Mouse (Mus musculus) stomach, postnatal 0 days (tissue): ENCODE results near the gene Smyd2. TPM values are rescaled to one million over a fixed set of nuclear protein-coding genes. Genes with fewer than 3 reads are reported as not detected.

Source experiments
- ATAC-seq: fragments of 200-750 bp; cut with Nextera tagmentation; 2 replicates; pipeline ENCODE4 v1.8.0; 2017; ENCODE audit not compliant: low FRiP score, low TSS enrichment
- DNase-seq: peaks from one replicate; pipeline ENCODE4 v3.0.0-alpha.2; 2016; ENCODE audit warnings: low spot score
- H3K27ac ChIP-seq: fragments of 300-500 bp; sonication (generic); replicated peaks from 2 replicates; pipeline ENCODE4 v1.5.1; 2014; ENCODE audit warnings: mild to moderate bottlenecking, control low read depth
- H3K27me3 ChIP-seq: fragments of 300-500 bp; sonication (generic); 2 replicates; pipeline ENCODE4 v1.6.1; 2014; ENCODE audit warnings: low read length; ENCODE audit not compliant: control insufficient read depth, insufficient read depth
- H3K36me3 ChIP-seq: fragments of 300-500 bp; sonication (generic); 2 replicates; pipeline ENCODE4 v1.6.1; 2014; ENCODE audit warnings: low read length, mixed read lengths; ENCODE audit not compliant: control insufficient read depth, insufficient read depth
- H3K4me1 ChIP-seq: fragments of 300-500 bp; sonication (generic); replicated peaks from 2 replicates; pipeline ENCODE4 v1.6.1; 2014; ENCODE audit warnings: antibody characterized with exemption; ENCODE audit not compliant: control insufficient read depth, insufficient read depth
- H3K4me2 ChIP-seq: fragments of 300-500 bp; sonication (generic); replicated peaks from 2 replicates; pipeline ENCODE4 v1.6.1; 2014; ENCODE audit warnings: low read depth, mild to moderate bottlenecking, control low read depth, moderate library complexity
- H3K4me3 ChIP-seq: fragments of 300-500 bp; sonication (generic); 2 replicates; pipeline ENCODE4 v1.5.1; 2014; ENCODE audit warnings: low read depth, low read length, control low read depth
- H3K9ac ChIP-seq: fragments of 300-500 bp; sonication (generic); 2 replicates; pipeline ENCODE4 v1.6.1; 2014; ENCODE audit warnings: mild to moderate bottlenecking, low read length, control low read depth, mixed read lengths
- H3K9me3 ChIP-seq: fragments of 300-500 bp; sonication (generic); 2 replicates; pipeline ENCODE4 v1.6.1; 2016; ENCODE audit warnings: low read length; ENCODE audit not compliant: control insufficient read depth
- CTCF ChIP-seq: IDR thresholded peaks from 2 replicates; pipeline ENCODE4 v1.5.1; 2016; ENCODE audit warnings: antibody characterized with exemption, low read depth, mild to moderate bottlenecking, moderate library complexity
- EP300 ChIP-seq: optimal IDR thresholded peaks from 2 replicates; pipeline ENCODE3; 2016; ENCODE audit warnings: antibody characterized with exemption
- WGBS: fragments of 180-500 bp; shearing (Covaris S2); extraction: QIAGEN DNeasy Blood & Tissue Kit; methylation state at CpG from one replicate; pipeline ENCODE4 v1.1.7; 2014; 5-methylcytosine and 5-hydroxymethylcytosine counted together
- polyA plus RNA-seq: library from polyadenylated mRNA; unstranded; fragments of >200 nt; fragmentation: Nextera tagmentation; extraction: Ambion mirVana; gene quantifications from 2 replicates; pipeline ENCODE4 v1.2.1, GENCODE M21; 2015

The Smyd2 gene
- polyA plus RNA-seq, 1 experiment from 2014 or later: 59.0 TPM

- Histone ChIP-seq H3K36me3 (0 out of 2 replicates have a peak, but pooled peaks cover 10% of the 10 kb centered on the region), H3K9me3 (no peaks in the 10 kb centered on the region), H3K27me3 (no peaks in the 10 kb centered on the region), H3K9ac (no peak overlapping the region), H3K4me2 (no peak overlapping the region), H3K4me1 (peaks cover 9% of the 10 kb centered on the region), H3K4me3 (no peak overlapping the region), H3K27ac (peak overlapping the region; percentile 89; the same call in 1 of the 2 replicates)
- ATAC-seq (peak; percentile 41), DNase-seq (peak; percentile 54)
- 59% methylated on average over 10 of the region's 10 CpGs for WGBS
- TF ChIP-seq EP300 (no peak), CTCF (peak; percentile 51)
Observed at GRCm38 (mm10) chr1:189868036-189868435, 54.1 kb downstream of the Smyd2 start.

GRCm38 (mm10) chr1:189867497-189867896 is 54.7 kb downstream of the Smyd2 start:
- no peaks in the 10 kb centered on the region for H3K9me3 ChIP-seq
- peak overlapping the region; percentile 89 for H3K27ac ChIP-seq
- ATAC-seq (peak; percentile 93), DNase-seq (peak; percentile 87)
- WGBS: 20% methylated on average over 9 of the region's 9 CpGs
- 0 out of 2 replicates have a peak, but pooled peaks cover 10% of the 10 kb centered on the region for H3K36me3 ChIP-seq
- H3K4me2 ChIP-seq: peak overlapping the region; percentile 11; the same call in 1 of the 2 replicates
- no peak overlapping the region for H3K4me3 ChIP-seq
- no peaks in the 10 kb centered on the region for H3K27me3 ChIP-seq
- TF ChIP-seq EP300: no peak
- no peak for TF ChIP-seq CTCF
- no peak overlapping the region for H3K9ac ChIP-seq
- H3K4me1 ChIP-seq: peaks cover 9% of the 10 kb centered on the region

DNA sequence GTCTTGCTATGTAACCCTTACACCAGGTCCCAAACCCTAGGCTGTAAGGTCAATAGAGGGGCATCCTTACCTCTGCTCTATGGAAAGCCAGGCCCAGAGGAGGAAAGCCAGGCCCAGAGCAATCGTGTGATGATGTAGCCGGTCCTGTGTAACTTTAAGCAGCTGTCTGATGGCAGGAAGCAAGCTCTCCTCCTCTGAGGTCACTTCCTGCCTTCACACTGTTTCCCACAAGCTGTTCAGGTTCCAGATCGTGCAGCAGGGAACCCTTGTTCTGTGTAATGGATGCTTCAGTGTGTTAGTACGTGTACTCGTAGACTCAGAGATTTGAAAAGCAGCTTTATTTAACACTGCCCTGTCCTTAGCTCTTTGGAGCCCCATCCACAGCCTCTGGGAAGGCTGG is 55.1 kb downstream of the Smyd2 start:
- H3K9me3 ChIP-seq: no peaks in the 10 kb centered on the region
- WGBS: 18% methylated on average over 5 of the region's 5 CpGs
- DNase-seq: no peak
- H3K4me1 ChIP-seq: peaks cover 9% of the 10 kb centered on the region
- H3K9ac ChIP-seq: no peak overlapping the region
- peak overlapping the region; percentile 89 for H3K27ac ChIP-seq
- H3K27me3 ChIP-seq: no peaks in the 10 kb centered on the region
- peak overlapping the region; percentile 11; the same call in 1 of the 2 replicates for H3K4me2 ChIP-seq
- no peak overlapping the region for H3K4me3 ChIP-seq
- ATAC-seq: peak; percentile 50
- TF ChIP-seq CTCF (no peak), EP300 (no peak)
- H3K36me3 ChIP-seq: 0 out of 2 replicates have a peak, but pooled peaks cover 10% of the 10 kb centered on the region

GRCm38 (mm10) chr1:189866621-189867020 is 55.5 kb downstream of the Smyd2 start:
- H3K9ac ChIP-seq: no peak overlapping the region
- H3K4me1 ChIP-seq: peaks cover 9% of the 10 kb centered on the region
- DNase-seq: no peak
- H3K9me3 ChIP-seq: no peaks in the 10 kb centered on the region
- H3K4me3 ChIP-seq: no peak overlapping the region
- 0 out of 2 replicates have a peak, but pooled peaks cover 10% of the 10 kb centered on the region for H3K36me3 ChIP-seq
- H3K27ac ChIP-seq: peak overlapping the region; percentile 89
- no peak for ATAC-seq
- WGBS: 55% methylated on average over 6 of the region's 6 CpGs
- TF ChIP-seq EP300 (no peak), CTCF (no peak)
- H3K27me3 ChIP-seq: no peaks in the 10 kb centered on the region
- no peak overlapping the region for H3K4me2 ChIP-seq

DNA sequence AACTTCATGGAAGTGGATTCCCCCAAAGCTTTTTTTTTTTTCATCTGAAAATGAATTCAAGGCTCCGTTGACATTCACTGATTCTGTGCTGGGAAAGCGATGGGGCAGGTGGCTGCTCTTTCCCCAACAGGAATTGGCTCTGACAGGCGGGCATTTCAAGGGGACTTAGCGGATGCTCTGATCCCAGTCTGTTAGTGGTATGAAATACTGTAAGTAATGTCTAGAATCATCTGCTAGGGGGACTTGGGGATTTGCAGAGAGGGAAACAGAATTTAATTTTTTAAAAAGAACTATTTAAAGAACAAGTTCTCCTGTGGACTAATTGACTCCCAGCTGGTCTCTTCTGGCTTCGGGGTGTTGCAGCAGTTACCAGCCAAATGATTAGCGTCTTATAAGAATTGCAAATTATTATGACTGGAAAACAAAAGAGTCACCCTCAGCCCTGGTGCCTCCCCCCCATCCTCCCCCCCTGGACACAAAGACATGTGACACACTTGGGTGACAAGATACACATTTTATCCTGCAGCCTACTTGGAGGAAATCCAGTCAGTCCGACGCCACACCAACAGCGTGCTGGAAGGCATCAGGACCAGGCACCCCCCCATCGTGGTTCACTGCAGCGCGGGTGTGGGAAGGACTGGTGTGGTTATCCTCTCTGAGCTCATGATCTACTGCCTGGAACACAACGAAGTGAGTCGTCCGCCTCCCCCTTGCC is 57.2 kb downstream of the Smyd2 start:
- Histone ChIP-seq H3K27ac (no peak overlapping the region), H3K27me3 (no peaks in the 10 kb centered on the region), H3K4me2 (no peak overlapping the region), H3K9ac (no peak overlapping the region), H3K9me3 (no peaks in the 10 kb centered on the region), H3K4me3 (no peak overlapping the region), H3K36me3 (0 out of 2 replicates have a peak, but pooled peaks cover 10% of the 10 kb centered on the region), H3K4me1 (peaks cover 9% of the 10 kb centered on the region)
- TF ChIP-seq CTCF: no peak
- no peak for DNase-seq
- whole genome bisulfite sequencing: 81% methylated on average over 15 of the region's 15 CpGs
- no peak for ATAC-seq

GRCm38 (mm10) chr1:189864301-189864700 is 57.9 kb downstream of the Smyd2 start:
- no peak overlapping the region for H3K27ac ChIP-seq
- H3K4me1 ChIP-seq: peaks cover 9% of the 10 kb centered on the region
- H3K4me3 ChIP-seq: no peak overlapping the region
- 0 out of 2 replicates have a peak, but pooled peaks cover 10% of the 10 kb centered on the region for H3K36me3 ChIP-seq
- no peak overlapping the region for H3K9ac ChIP-seq
- ATAC-seq: no peak
- no peak overlapping the region for H3K4me2 ChIP-seq
- no peak for DNase-seq
- TF ChIP-seq EP300 (no peak), CTCF (no peak; the same call in 1 of the 2 replicates)
- H3K9me3 ChIP-seq: no peaks in the 10 kb centered on the region
- no peaks in the 10 kb centered on the region for H3K27me3 ChIP-seq
- 79% methylated on average over 9 of the region's 9 CpGs for WGBS
